Mouse (Mus musculus): ENCODE results near the gene Olfr93.
"Not testable (repeated sequence)": the region's sequence is repeated elsewhere in the genome, so short reads cannot be mapped to it uniquely, and the experiment has no call there.

The Olfr93 gene

DNA sequence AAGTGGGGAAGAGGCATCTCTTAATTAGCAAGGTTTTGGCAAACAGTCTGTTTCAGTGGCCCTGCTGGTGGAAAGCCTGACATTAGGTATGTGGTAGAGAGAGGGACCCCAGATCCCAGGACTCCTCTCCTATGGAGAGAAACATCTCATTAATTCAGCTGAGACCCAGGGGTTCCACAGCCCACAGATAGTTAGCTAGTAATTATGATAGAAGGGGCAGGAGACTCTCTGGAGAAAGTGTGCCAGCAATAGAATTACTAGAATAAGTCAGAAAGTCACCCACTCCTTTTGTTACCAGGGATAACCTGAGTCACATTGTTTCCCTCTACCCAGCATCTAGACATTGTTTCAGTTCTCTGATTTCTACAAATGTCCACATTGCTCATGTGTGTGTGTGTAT lies at the start of gene Olfr93:
Gene Olfr93, minus strand, starts transcription at position 101 of the 400 bp plus-strand sequence.
- DNase-seq (ENCODE audit: low spot score), result no peak

DNA sequence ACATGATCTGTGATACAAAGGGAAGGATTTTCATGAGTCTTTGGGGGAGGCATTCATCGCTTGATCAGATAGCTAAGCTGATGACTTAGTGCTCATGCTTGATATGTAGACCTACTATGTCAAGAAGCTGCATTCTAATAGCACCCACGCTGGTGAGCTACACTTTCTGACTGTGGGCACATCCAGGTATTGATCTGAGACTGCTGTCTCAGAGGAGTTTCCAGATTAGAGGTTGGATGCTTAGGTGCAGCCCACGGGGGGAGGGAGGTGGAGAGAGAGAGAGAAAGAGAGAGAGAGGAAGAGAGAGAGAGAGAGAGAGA lies 42.6 kb upstream of the Olfr93 start:
- DNase-seq (ENCODE audit: low spot score), result no peak

GRCm38 (mm10) chr17:37203206-37203916 lies 42.1 kb upstream of the Olfr93 start:
- peak; percentile 74 for DNase-seq (ENCODE audit: low spot score)

GRCm38 (mm10) chr17:37200894-37201293 lies 39.6 kb upstream of the Olfr93 start, which contains the start of gene Olfr94:
TSS of gene Olfr94 (minus strand) at chr17:37200994.
- DNase-seq (ENCODE audit: low spot score), result no peak

DNA sequence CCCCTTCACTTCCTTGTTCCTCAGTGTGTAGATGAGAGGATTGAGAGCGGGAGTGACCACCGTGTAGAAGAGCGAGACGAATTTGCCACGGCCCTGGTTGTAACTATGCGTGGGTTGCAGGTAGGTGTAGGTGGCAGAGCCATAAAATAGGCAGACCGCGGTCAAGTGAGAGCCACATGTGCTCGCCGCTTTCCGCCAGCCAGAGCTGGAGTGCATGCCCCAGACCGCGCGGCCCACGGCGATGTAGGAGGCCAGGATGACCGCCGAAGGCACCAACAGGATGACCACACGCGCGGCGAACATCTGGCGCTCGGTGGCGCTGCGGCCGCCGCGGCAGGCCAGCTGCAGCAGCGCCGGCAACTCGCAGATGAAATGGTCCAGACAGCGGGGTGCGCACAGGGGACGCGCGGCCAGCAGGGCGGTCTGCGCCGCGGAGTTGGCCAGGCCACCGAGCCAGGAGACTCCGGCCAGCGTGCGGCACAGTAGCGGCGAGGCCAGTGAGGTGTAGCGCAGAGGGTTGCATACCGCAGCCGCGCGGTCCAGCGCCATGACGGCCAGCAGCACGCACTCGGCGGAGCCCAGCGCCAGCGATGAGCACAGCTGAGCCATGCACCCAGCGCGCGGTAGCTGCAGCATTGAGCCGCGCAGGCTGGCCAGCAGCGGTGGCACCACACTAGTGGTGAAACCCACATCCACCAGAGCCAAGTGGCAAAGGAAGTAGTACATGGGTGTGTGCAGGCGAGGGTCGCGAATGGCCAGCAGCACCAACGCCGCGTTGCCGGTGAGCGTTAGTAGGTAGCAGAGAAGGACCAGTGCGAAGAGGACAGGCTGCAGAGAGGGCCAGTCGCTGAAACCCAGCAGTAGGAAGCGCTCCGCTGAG lies 35.8 kb upstream of the Olfr93 start:
- no peak for DNase-seq (ENCODE audit: low spot score)

- no peak for DNase-seq (ENCODE audit: low spot score)
These were observed 33.5 kb upstream of the Olfr93 start for GRCm38 (mm10) chr17:37194782-37195181.

GRCm38 (mm10) chr17:37193656-37194055 lies 32.4 kb upstream of the Olfr93 start, which contains the start of gene Ubd:
TSS of gene Ubd (plus strand) at chr17:37193892.
- no peak for DNase-seq (ENCODE audit: low spot score)

DNA sequence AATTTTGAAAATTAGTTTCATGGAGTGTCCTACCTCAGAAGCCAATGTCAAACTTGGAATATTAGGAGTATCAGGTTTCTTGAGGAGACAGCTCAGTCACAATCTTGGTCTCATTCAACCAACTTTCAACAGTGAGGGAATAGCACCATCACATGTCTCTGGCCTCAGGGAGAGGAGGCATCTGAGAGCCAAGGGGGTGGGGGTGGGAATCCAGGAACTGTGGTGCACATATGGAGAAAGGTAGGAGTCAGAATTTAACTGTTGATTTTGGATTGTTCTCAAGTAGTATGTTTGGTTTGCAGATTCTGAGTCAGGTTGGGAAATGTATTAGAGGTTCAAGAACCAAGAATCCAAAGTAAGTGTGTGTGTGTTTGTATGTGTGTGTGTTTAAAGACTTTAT lies 31.7 kb upstream of the Olfr93 start:
- no peak for DNase-seq (ENCODE audit: low spot score)

- DNase-seq (ENCODE audit: low spot score), result no peak
These were observed 29.4 kb upstream of the Olfr93 start for GRCm38 (mm10) chr17:37190711-37191110.

GRCm38 (mm10) chr17:37185474-37185873 lies 24.2 kb upstream of the Olfr93 start:
- DNase-seq (ENCODE audit: low spot score), result no peak

DNA sequence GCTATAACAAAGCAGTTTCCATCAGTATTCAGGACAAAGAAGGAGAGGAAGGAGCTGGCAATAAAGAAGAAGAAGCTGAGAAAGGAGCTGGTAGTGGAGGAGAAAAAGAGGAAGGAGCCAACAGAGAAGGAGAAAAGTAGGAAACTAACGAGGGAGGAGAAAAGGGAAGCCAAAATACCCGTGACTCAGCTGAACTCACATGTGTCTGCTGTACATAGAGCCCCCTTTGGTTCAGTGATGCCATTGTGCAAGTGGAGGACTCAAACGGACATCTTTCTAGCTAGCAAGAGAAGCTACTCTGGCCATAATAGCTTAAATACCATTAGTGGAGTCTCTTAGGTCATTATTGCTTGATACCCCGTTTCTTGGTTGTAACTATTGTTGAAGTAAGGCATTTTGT lies 29.9 kb downstream of the Olfr93 start:
- not testable (repeated sequence) for DNase-seq (ENCODE audit: low spot score)

DNA sequence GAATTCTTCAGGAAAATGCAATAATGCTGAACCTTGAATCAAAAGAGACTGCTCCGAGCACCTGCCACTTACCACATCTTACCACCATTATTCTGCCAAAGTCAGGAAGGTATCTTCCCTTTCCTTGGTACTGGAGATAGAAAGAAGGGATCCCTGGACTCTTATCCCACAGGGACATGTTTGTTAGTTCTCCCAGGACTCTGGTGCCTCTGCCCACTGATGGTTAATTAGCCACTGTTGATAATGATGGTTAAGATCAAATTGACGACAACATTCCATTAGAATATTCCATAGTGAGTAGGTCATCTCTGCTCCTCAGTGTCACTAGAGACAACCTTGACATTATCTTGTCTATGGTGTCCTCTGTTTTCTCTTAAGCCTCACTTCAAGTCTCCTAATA lies 41.3 kb downstream of the Olfr93 start, which contains the start of gene Olfr92:
Gene Olfr92, minus strand, starts transcription at position 101 of the 400 bp plus-strand sequence.
- DNase-seq (ENCODE audit: low spot score), result no peak

- no peak for DNase-seq (ENCODE audit: low spot score)
These were observed 63.1 kb downstream of the Olfr93 start, which contains the start of gene Olfr91 for GRCm38 (mm10) chr17:37098178-37098577. TSS of gene Olfr91 (minus strand) at chr17:37098278.

- DNase-seq (ENCODE audit: low spot score), result no peak
These were observed 68.0 kb downstream of the Olfr93 start for GRCm38 (mm10) chr17:37093289-37093688.

DNA sequence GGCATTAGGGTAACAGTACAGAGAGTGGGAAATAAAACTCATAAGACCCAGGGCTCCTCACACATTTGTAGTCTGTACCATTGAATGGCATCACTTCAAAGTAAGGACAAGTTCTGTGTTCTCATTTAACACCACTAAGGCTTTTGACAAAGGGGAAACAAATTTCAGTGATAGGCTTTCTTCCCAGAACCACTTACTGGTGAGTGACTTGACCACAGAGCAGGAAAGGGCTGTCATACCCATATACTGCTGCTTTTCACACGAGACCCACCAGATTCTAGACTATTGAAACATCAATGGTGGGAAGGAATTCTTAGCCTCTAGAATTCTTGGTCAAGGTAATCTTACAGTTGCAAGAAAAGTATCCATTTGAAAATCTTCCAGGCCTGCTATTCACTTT lies 69.1 kb downstream of the Olfr93 start:
- no peak for DNase-seq (ENCODE audit: low spot score)

All from left cerebral cortex, adult 11 months (tissue).